ENCODE assay signal across 11 mouse cellular contexts in genomic region chr4:118297844-118298243, GRCm38 (mm10). TPM values are rescaled to one million over a fixed set of nuclear protein-coding genes. Genes with fewer than 3 reads are reported as not detected.
A peak's percentile ranks its signal among the peaks of the same experiment; 100 is the strongest.
DNase-seq lines count a peak whose midpoint lies in the region; ATAC-seq and TF ChIP-seq lines count a peak whose summit lies in the region.
"Had no signal": no experiment of that assay in that cellular context is flagged by ENCODE, and none has a peak within 500 bp of the region (broad histone marks: within the 10 kb centered on the region; RNA-seq: fewer than 3 reads in every experiment).

No protein-coding gene starts in this region.

- 13% methylated on average over 5 of the region's 5 CpGs for WGBS in heart, postnatal 0 days
- 16% methylated on average over 5 of the region's 5 CpGs for WGBS in forebrain, embryonic 11.5 days
- WGBS in intestine, embryonic 16.5 days = 8% methylated on average over 5 of the region's 5 CpGs
- 5% methylated on average over 5 of the region's 5 CpGs for WGBS in kidney, embryonic 14.5 days

- no peak for TF ChIP-seq EP300 in heart, postnatal 0 days (IDR thresholded peaks at IDR 0.05; ENCODE audit: low read depth)

- 0 out of 2 replicates have a peak, but pooled peaks cover 3% of the 10 kb centered on the region for H3K4me1 ChIP-seq in heart, postnatal 0 days (ENCODE audit: control insufficient read depth, insufficient read depth)
- H3K4me1 ChIP-seq in forebrain, embryonic 11.5 days (replicated peaks; ENCODE audit: control insufficient read depth, insufficient read depth, low read length) = peaks cover 2% of the 10 kb centered on the region; the same call in 1 of the 2 replicates
- peaks cover 16% of the 10 kb centered on the region for H3K4me1 ChIP-seq in intestine, embryonic 16.5 days (ENCODE audit: control insufficient read depth, insufficient read depth, low read length)
- H3K4me1 ChIP-seq in kidney, embryonic 14.5 days (ENCODE audit: control insufficient read depth, insufficient read depth, low read length) = peaks cover 6% of the 10 kb centered on the region

- no peak for DNase-seq in heart, postnatal 0 days (ENCODE audit: low spot score)
- no peak for DNase-seq in heart, adult 9 months (ENCODE audit: low spot score in 2 of 2)
- no peak for DNase-seq in forebrain, embryonic 11.5 days (ENCODE audit: low spot score)
- DNase-seq in urinary bladder, postnatal 4 days (ENCODE audit: low spot score in 2 of 2) = no peak
- DNase-seq: kidney, adult 2 months; thymus, postnatal 4 days had no signal

- no peak overlapping the region for H3K4me2 ChIP-seq in heart, postnatal 0 days (ENCODE audit: low read depth, low read length)
- no peak overlapping the region for H3K4me2 ChIP-seq in forebrain, embryonic 11.5 days (ENCODE audit: low read depth, low read length, severe bottlenecking)
- peak overlapping the region; percentile 21; the same call in 1 of the 2 replicates for H3K4me2 ChIP-seq in intestine, embryonic 16.5 days (ENCODE audit: low read depth, low read length)
- no peak overlapping the region for H3K4me2 ChIP-seq in kidney, embryonic 14.5 days (replicated peaks; ENCODE audit: low read depth, low read length)
- H3K4me2 ChIP-seq: lung, embryonic 15.5 days had no signal

- H3K27me3 ChIP-seq in heart, postnatal 0 days (ENCODE audit: control insufficient read depth, insufficient read depth, low read length) = peaks cover 10% of the 10 kb centered on the region; the same call in 1 of the 2 replicates
- no peaks in the 10 kb centered on the region for H3K27me3 ChIP-seq in forebrain, embryonic 11.5 days (ENCODE audit: control insufficient read depth, insufficient read depth, low read length)
- no peaks in the 10 kb centered on the region for H3K27me3 ChIP-seq in intestine, embryonic 16.5 days (replicated peaks; ENCODE audit: control insufficient read depth, insufficient read depth, low read length)
- no peaks in the 10 kb centered on the region for H3K27me3 ChIP-seq in kidney, embryonic 14.5 days (ENCODE audit: control insufficient read depth, insufficient read depth, low read length)
- H3K27me3 ChIP-seq: lung, embryonic 15.5 days had no signal

- no peaks in the 10 kb centered on the region for H3K9me3 ChIP-seq in heart, postnatal 0 days (replicated peaks; ENCODE audit: control insufficient read depth, low read length)
- H3K9me3 ChIP-seq in forebrain, embryonic 11.5 days (ENCODE audit: control insufficient read depth, low read length) = no peaks in the 10 kb centered on the region
- no peaks in the 10 kb centered on the region for H3K9me3 ChIP-seq in intestine, embryonic 16.5 days (ENCODE audit: control insufficient read depth, low read length)
- H3K9me3 ChIP-seq in kidney, embryonic 14.5 days (ENCODE audit: control insufficient read depth, low read length) = no peaks in the 10 kb centered on the region
- H3K9me3 ChIP-seq: lung, embryonic 15.5 days had no signal

- no peak overlapping the region for H3K27ac ChIP-seq in heart, postnatal 0 days (ENCODE audit: low read depth)
- H3K27ac ChIP-seq in forebrain, embryonic 11.5 days (ENCODE audit: low read depth, low read length) = no peak overlapping the region
- H3K27ac ChIP-seq in intestine, embryonic 16.5 days (ENCODE audit: low read length) = peak overlapping the region; percentile 56
- no peak overlapping the region for H3K27ac ChIP-seq in kidney, embryonic 14.5 days (ENCODE audit: low read depth, low read length)
- H3K27ac ChIP-seq: lung, embryonic 15.5 days had no signal

- no peak for TF ChIP-seq CTCF in heart, postnatal 0 days (IDR thresholded peaks at IDR 0.05; ENCODE audit: low read depth)

- H3K9ac ChIP-seq in heart, postnatal 0 days (replicated peaks; ENCODE audit: low read depth, low read length) = no peak overlapping the region
- 0 out of 2 replicates have a peak overlapping the region, but pooled peaks have one; percentile 7 for H3K9ac ChIP-seq in forebrain, embryonic 11.5 days (ENCODE audit: low read length)
- H3K9ac ChIP-seq in intestine, embryonic 16.5 days (ENCODE audit: low read depth, low read length) = peak overlapping the region; percentile 32; the same call in 1 of the 2 replicates
- no peak overlapping the region for H3K9ac ChIP-seq in kidney, embryonic 14.5 days (ENCODE audit: low read depth, low read length)
- H3K9ac ChIP-seq: lung, embryonic 15.5 days had no signal

- H3K36me3 ChIP-seq in heart, postnatal 0 days (replicated peaks; ENCODE audit: control insufficient read depth, insufficient read depth, low read length) = no peaks in the 10 kb centered on the region
- H3K36me3 ChIP-seq in forebrain, embryonic 11.5 days (ENCODE audit: control insufficient read depth, insufficient read depth, low read length) = no peaks in the 10 kb centered on the region
- no peaks in the 10 kb centered on the region for H3K36me3 ChIP-seq in intestine, embryonic 16.5 days (ENCODE audit: control insufficient read depth, insufficient read depth, low read length)
- no peaks in the 10 kb centered on the region for H3K36me3 ChIP-seq in kidney, embryonic 14.5 days (ENCODE audit: control insufficient read depth, insufficient read depth, low read length)
- H3K36me3 ChIP-seq: lung, embryonic 15.5 days had no signal

- ATAC-seq in heart, postnatal 0 days (ENCODE audit: insufficient read depth, low read depth) = 0 out of 2 replicates have a peak, but pooled peaks have one; percentile 36
- peak; percentile 40; the same call in 1 of the 2 replicates for ATAC-seq in common myeloid progenitor, adult 5-6 weeks (replicated peaks; ENCODE audit: low read depth, poor library complexity, severe bottlenecking)
- ATAC-seq in forebrain, embryonic 11.5 days (replicated peaks; ENCODE audit: low FRiP score) = 0 out of 2 replicates have a peak, but pooled peaks have one; percentile 34
- peak; percentile 88 for ATAC-seq in intestine, embryonic 16.5 days
- ATAC-seq in megakaryocyte-erythroid progenitor cell, adult 5-6 weeks (replicated peaks; ENCODE audit: low FRiP score, low TSS enrichment, poor library complexity, severe bottlenecking) = no peak
- no peak; the same call in 1 of the 2 replicates for ATAC-seq in kidney, embryonic 14.5 days (ENCODE audit: low FRiP score, low TSS enrichment)

- H3K4me3 ChIP-seq in heart, postnatal 0 days (ENCODE audit: low read depth, low read length) = no peak overlapping the region
- no peak overlapping the region for H3K4me3 ChIP-seq in forebrain, embryonic 11.5 days (ENCODE audit: low read depth, low read length)
- no peak overlapping the region for H3K4me3 ChIP-seq in intestine, embryonic 16.5 days (ENCODE audit: low read length)
- no peak overlapping the region for H3K4me3 ChIP-seq in kidney, embryonic 14.5 days (ENCODE audit: low read length)
- H3K4me3 ChIP-seq: lung, embryonic 15.5 days had no signal

RNA-seq across cellular contexts. Expression of gene Ptprf, which starts 6.6 kb away (rescaled TPM):
- 33.7 and 40.8 TPM in 2 replicates for total RNA-seq in heart, postnatal 0 days (2014; rRNA removed; ENCODE audit: low replicate concordance)
- polyA plus RNA-seq in heart, postnatal 0 days (2015; fragmentation: Nextera tagmentation; extraction: Ambion mirVana) = 5.2 and 5.9 TPM in 2 replicates
- 0.15 and 0.50 TPM in 2 replicates for total RNA-seq in common myeloid progenitor, adult 5-6 weeks (2017)
- 90.5 and 99.9 TPM in 2 replicates for polyA plus RNA-seq in forebrain, embryonic 11.5 days (2014; fragmentation: Nextera tagmentation; extraction: Ambion mirVana)
- 45.8 and 54.8 TPM in 2 replicates for polyA plus RNA-seq in intestine, embryonic 16.5 days (2015; fragmentation: Nextera tagmentation; extraction: Ambion mirVana)
- total RNA-seq in megakaryocyte-erythroid progenitor cell, adult 5-6 weeks (2014; fragmentation: Nextera tagmentation) = not detected in 2 replicates
- 0.04 TPM in 1 of 2 replicates, not detected in the other for total RNA-seq in megakaryocyte-erythroid progenitor cell, adult 5-6 weeks (2017)
- polyA plus RNA-seq in kidney, embryonic 14.5 days (2014; fragmentation: Nextera tagmentation; extraction: Ambion mirVana) = 53.3 and 68.1 TPM in 2 replicates

Comparison
In these comparisons a context has a peak if more than half of its experiments do, and no peak if none do; other contexts are left out.
1. ATAC-seq: peak in heart, postnatal 0 days (single experiment), common myeloid progenitor, adult 5-6 weeks (single experiment), forebrain, embryonic 11.5 days (single experiment) and intestine, embryonic 16.5 days (single experiment); none in megakaryocyte-erythroid progenitor cell, adult 5-6 weeks (single experiment) and kidney, embryonic 14.5 days (single experiment).
2. H3K9ac ChIP-seq: peak in forebrain, embryonic 11.5 days (single experiment) and intestine, embryonic 16.5 days (single experiment); none in heart, postnatal 0 days (single experiment) and kidney, embryonic 14.5 days (single experiment).